Mouse (Mus musculus) adrenal gland, postnatal 25 days (tissue): ENCODE measurements around the gene 4833439L19Rik. TPM values are rescaled to one million over a fixed set of nuclear protein-coding genes. Genes with fewer than 3 reads are reported as not detected.

Experiments used
- DNase-seq: peaks from one replicate; pipeline ENCODE4 v3.0.0; 2021; ENCODE audit warnings: mixed read lengths
- microRNA-seq, 2 experiments: library from miRNA; unstranded; fragments of <30 nt; microRNA quantifications; one replicate each; pipeline ENCODE4 v1.2.0; 2021
- total RNA-seq: library from RNA; stranded (reverse); gene quantifications from 2 replicates; pipeline ENCODE4 v1.2.3, GENCODE M21; 2021

4833439L19Rik gene
- total RNA-seq, 1 experiment from 2014 or later: 157 TPM

DNA sequence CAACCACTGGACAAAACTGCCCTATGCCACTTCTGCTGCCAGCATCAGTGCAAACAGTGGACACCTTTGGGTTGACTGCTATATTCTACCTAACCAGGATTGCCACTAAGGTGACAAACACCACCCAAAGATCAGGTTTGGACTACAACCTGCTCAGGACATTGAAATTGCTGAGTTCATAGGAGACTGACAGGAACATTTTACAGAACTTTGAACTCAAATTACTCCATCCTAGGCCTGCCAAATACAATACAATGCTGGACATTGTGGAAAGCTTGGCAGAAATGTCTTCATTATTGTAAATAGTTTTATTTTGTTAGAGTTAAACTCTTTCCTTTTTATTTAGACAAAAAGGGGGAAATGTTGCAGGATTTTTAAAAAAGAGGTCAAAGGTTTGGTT, 44.1 kb downstream of the 4833439L19Rik start:
- no peak for DNase-seq

DNA sequence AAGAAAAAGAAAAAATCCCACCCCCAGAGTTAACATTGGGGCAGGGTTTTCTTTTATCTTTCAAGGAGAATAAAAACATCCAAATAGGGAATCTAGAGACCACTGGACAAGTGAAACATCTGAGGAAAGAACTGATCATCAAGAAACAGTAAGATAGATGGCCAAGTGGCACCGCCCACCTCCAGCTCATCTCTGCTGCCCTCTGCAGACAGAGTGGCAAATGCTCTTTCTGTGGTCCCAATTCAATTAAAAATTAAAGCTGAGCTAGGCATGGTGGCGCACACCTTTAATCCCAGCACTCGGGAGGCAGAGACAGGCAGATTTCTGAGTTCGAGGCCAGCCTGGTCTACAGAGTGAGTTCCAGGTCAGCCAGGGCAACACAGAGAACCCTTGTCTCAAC, 45.0 kb downstream of the 4833439L19Rik start:
- DNase-seq: peak; percentile 37

DNA sequence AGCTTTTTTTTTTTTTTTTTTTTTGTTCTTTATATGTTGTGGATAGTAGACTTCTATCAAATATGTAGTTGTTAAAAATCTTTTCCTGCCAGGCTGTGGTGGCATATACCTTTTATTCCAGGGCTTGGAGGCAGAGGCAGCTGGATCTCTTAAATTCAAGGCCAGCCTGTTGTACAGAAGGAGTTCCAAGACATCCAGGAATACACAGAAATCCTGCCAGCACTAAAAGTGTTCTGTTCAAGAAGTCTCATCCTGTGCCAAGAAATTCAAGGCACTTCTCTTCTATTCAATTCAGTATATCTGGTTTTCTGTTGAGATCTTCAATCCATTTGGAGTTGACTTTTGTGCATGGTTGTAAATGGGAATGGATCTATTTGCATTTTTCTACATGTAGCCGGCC, 59.3 kb downstream of the 4833439L19Rik start:
- no peak for DNase-seq

DNA sequence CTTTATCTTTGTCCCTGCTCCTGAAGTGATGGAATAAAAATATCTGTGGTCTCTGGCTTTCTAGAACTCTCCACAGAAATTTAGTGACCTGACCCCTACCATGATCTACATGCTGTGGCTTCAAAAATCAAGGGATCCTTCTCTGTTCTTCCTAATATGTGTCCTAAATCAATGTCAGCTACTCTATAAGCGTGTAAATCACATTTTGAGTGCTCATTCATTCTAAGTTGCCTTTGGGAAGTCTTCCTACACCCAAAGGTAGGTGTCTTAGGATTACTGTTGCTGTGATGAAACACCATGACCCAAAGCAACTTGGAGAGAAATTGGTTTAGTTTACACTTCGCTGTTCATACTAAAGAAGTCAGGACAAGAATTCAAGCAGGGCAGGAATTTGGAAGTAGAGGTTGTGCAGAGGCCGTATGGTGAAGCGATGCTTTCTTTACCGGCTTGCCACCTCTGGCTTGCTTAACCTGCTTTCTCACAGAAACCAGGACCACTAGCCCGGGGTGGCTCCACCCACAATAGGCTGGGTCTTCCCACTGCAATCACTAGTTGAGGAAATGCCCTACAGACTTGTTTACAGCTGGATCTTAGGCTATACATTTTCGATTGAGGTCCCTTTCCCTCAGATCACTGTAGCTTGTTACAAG, 60.5 kb downstream of the 4833439L19Rik start:
- no peak for DNase-seq

DNA sequence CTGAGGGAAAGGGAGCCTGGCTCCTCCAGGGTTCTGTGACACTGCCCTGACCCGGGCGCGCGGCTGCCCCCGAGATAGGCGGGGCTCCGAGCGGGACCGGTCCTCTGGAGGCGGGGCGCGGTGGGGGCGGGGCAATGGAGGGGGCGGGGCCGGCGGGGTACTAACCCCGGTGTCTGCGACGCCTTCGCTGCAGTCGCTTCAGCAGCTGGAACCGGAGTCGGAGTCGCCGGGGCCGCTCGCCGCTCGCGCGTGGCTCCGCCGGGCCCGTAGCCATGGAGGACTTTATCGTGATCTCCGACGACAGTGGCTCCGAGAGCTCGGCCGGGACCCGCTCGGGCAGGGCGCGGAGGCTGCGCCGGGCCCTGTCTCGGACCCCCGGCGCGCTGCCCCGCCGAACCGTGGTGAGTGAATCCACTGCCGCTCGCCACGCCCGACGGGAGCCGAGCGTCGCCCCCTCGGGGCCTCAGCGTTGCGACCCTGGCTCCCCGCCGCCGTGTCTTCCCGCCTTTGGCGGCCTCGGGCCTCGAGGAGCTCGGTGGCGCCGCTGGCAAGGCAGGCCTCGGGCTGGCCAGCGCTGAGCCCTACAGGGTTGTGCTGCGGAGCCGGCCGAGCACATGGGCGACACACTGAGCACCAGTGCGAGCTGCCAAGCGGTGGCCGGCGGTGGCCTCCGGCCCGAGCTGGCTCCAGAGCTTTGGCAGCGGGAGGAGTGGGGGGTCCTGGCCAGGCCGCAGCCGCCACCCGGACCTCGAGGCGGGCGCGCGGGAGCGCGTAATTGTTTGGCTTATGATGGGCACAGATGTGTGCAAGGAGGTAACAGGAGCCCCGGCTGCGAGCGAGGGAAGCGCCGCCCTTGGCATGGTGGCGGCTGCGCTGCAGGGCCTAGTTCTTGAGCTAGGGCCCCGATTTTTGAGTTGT, 61.4 kb downstream of the 4833439L19Rik start, which contains the start of gene Simc1:
Gene Simc1 (plus strand): TSS at position 176 of the 918 bp plus-strand sequence.
- DNase-seq: peak; percentile 90

DNA sequence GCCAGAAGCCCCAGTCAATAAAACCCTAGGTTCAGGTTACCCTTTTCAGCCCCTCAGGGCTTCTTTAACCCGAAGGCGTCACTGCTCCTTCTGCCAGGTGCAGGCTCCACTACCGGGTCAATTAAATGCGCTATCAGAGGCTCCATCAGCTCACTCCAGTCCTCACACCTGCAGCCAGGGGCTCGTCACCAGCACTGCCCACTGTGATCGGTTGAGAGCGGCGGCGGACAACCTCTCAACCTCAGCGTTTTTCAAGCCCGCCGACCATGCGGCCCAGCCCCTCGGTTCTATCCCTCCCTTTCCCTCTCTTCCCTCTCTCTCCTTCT, 62.0 kb downstream of the 4833439L19Rik start:
- no peak for DNase-seq

DNA sequence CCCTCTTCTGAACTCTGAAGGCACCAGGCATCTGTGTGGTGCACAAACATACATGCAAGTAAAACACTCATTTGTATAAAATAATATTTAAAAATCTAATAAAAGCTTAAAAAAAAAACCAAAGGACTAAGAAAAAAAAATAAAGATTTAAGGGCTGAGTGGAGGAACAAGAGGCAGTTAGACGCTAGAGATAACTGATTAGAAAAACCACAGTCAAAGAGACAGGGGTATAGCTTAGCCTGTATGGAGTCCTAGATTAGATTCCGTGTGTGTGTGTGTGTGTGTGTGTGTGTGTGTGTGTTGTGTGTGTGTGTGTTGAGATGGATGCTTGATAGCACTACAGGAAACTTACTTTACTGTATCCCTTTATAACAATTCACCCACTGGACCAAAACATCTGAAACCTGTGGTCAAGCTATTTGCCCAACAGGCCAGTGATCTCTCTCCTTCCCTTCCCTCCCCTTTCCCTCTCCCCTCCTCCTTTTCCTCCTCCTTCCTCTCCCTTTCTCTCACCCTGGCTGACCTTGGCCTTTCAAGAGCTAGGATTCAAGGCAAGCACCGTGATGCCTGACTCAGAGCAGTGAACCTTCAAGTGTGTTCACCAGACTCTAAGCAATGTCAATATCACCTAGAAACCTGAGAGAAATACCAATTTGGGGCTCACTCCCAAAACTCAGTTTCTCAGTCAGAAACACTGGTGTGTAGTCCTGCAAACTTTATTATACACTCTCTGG, 63.1 kb downstream of the 4833439L19Rik start:
- no peak for DNase-seq

DNA sequence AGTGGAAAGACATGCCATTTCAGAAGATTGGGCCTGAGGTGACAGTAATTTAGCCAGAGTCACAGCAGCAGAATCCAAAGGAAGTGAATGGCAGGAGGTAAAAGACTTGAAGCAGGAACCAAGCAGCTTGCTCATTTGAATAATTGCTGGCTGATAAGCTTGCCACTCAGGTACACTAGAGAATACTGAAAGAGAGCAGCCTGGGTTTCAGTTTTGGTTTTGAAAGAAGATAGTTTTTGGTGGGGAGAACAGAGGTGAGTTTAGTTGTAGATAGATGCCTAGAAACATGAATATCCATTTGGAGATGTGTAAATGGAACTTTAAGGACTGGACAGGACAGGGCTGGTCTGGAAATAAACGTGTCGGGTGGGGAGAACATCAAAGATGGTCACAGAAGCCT, 63.9 kb downstream of the 4833439L19Rik start:
- no peak for DNase-seq

Small RNAs within 50 kb of the gene (microRNA-seq; reads per million reads assigned to microRNA genes)
- gene Gm24195: 0 reads per million in 2 experiments

Other genes with a start within 250 kb of the 4833439L19Rik start
- gene Cplx2, start 194.1 kb downstream of the 4833439L19Rik start, total RNA-seq: 19.7 and 28.1 TPM in 2 replicates
- gene Thoc3, start 96.6 kb downstream of the 4833439L19Rik start, total RNA-seq: 39.3 and 52.9 TPM in 2 replicates
- 12.8 and 19.2 TPM in 2 replicates for gene Simc1, start 61.7 kb downstream of the 4833439L19Rik start, total RNA-seq
- 51.6 and 65.6 TPM in 2 replicates for gene Arl10, start 9.6 kb upstream of the 4833439L19Rik start, total RNA-seq
- gene Nop16, start 24.7 kb upstream of the 4833439L19Rik start, total RNA-seq: 56.7 and 72.4 TPM in 2 replicates
- gene Higd2a, start 24.8 kb upstream of the 4833439L19Rik start, total RNA-seq: 230 and 245 TPM in 2 replicates
- 61.8 and 82.6 TPM in 2 replicates for gene Cltb, start 45.9 kb upstream of the 4833439L19Rik start, total RNA-seq
- 67.6 and 84.9 TPM in 2 replicates for gene Faf2, start 56.3 kb upstream of the 4833439L19Rik start, total RNA-seq
- 109 and 134 TPM in 2 replicates for gene Rnf44, start 128.5 kb upstream of the 4833439L19Rik start, total RNA-seq
- gene Cdhr2, start 136.0 kb upstream of the 4833439L19Rik start, total RNA-seq: not detected in 2 replicates
- gene Gprin1, start 184.4 kb upstream of the 4833439L19Rik start, total RNA-seq: 3.9 and 4.1 TPM in 2 replicates
- gene Sncb, start 201.2 kb upstream of the 4833439L19Rik start, total RNA-seq: 0.91 and 1.6 TPM in 2 replicates
- gene Eif4e1b, start 218.6 kb upstream of the 4833439L19Rik start, total RNA-seq: not detected in 2 replicates
- gene Tspan17, start 223.9 kb upstream of the 4833439L19Rik start, total RNA-seq: 30.1 and 39.5 TPM in 2 replicates